Mouse (Mus musculus) intestine, embryonic 14.5 days (tissue): Measurements from ENCODE around the gene Rab17. TPM values are rescaled to one million over a fixed set of nuclear protein-coding genes. Genes with fewer than 3 reads are reported as not detected.
A peak's percentile ranks its signal among the peaks of the same experiment; 100 is the strongest.

Experiments used
- ATAC-seq: fragments of 200-750 bp; cut with Nextera tagmentation; replicated peaks from 2 replicates; pipeline ENCODE4 v1.8.0; 2017; ENCODE audit warnings: low read depth, moderate number of reproducible peaks, moderate TSS enrichment, moderate library complexity; ENCODE audit not compliant: low FRiP score, low TSS enrichment
- DNase-seq: peaks from one replicate; pipeline ENCODE4 v3.0.0-alpha.2; 2018; ENCODE audit warnings: low spot score
- H3K27ac ChIP-seq: fragments of 300-500 bp; sonication (generic); 2 replicates; pipeline ENCODE4 v1.5.1; 2014; ENCODE audit warnings: low read depth, mild to moderate bottlenecking, control low read depth
- H3K27me3 ChIP-seq: fragments of 300-500 bp; sonication (generic); replicated peaks from 2 replicates; pipeline ENCODE4 v1.6.1; 2014; ENCODE audit warnings: low read length, control low read depth; ENCODE audit not compliant: control insufficient read depth, insufficient read depth
- H3K36me3 ChIP-seq: fragments of 300-500 bp; sonication (generic); 2 replicates; pipeline ENCODE4 v1.6.1; 2014; ENCODE audit warnings: low read length, control low read depth; ENCODE audit not compliant: control insufficient read depth, insufficient read depth
- H3K4me1 ChIP-seq: fragments of 300-500 bp; sonication (generic); replicated peaks from 2 replicates; pipeline ENCODE4 v1.6.1; 2014; ENCODE audit warnings: low read length, control low read depth, mixed read lengths; ENCODE audit not compliant: control insufficient read depth, insufficient read depth
- H3K4me2 ChIP-seq: fragments of 300-500 bp; sonication (generic); 2 replicates; pipeline ENCODE4 v1.6.1; 2014; ENCODE audit warnings: low read length
- H3K4me3 ChIP-seq: fragments of 300-500 bp; sonication (generic); 2 replicates; pipeline ENCODE4 v1.5.1; 2014; ENCODE audit warnings: low read depth, low read length, control low read depth, mixed read lengths
- H3K9ac ChIP-seq: fragments of 300-500 bp; sonication (generic); 2 replicates; pipeline ENCODE4 v1.6.1; 2014; ENCODE audit warnings: mild to moderate bottlenecking, low read length
- H3K9me3 ChIP-seq: fragments of 300-500 bp; sonication (generic); 2 replicates; pipeline ENCODE4 v1.6.1; 2016; ENCODE audit warnings: low read length, control low read depth; ENCODE audit not compliant: control insufficient read depth
- WGBS: fragments of 180-500 bp; shearing (Covaris S2); extraction: QIAGEN DNeasy Blood & Tissue Kit; methylation state at CpG from one replicate; pipeline ENCODE4 v1.1.7; 2014; 5-methylcytosine and 5-hydroxymethylcytosine counted together
- polyA plus RNA-seq: library from polyadenylated mRNA; unstranded; fragments of >200 nt; fragmentation: Nextera tagmentation; extraction: Ambion mirVana; gene quantifications from 2 replicates; pipeline ENCODE4 v1.2.1, GENCODE M21; 2014

Rab17 gene
- polyA plus RNA-seq, 1 experiment from 2014 or later, result 22.8 TPM

- DNase-seq (peak; percentile 78), ATAC-seq (peak; percentile 52; the same call in 1 of the 2 replicates)
- peak overlapping the region; percentile 71 for H3K9ac ChIP-seq
- peak overlapping the region; percentile 98 for H3K4me2 ChIP-seq
- H3K4me1 ChIP-seq, result peaks cover 9% of the 10 kb centered on the region; the same call in 1 of the 2 replicates
- no peaks in the 10 kb centered on the region for H3K27me3 ChIP-seq
- no peaks in the 10 kb centered on the region for H3K36me3 ChIP-seq
- 2% methylated on average over 41 of the region's 41 CpGs for WGBS
- no peak overlapping the region for H3K27ac ChIP-seq
- H3K9me3 ChIP-seq, result peaks cover 4% of the 10 kb centered on the region; the same call in 1 of the 2 replicates
- H3K4me3 ChIP-seq, result peak overlapping the region; percentile 60
These were observed 29.6 kb upstream of the Rab17 start for GRCm38 (mm10) chr1:90998891-90999611.

GRCm38 (mm10) chr1:90998268-90998890 is 28.9 kb upstream of the Rab17 start, which contains the start of gene Lrrfip1:
Gene Lrrfip1 (plus strand): TSS chr1:90998737.
- no peak within 1 kb of the TSS for H3K27ac ChIP-seq
- peak within 1 kb of the TSS; percentile 60 for H3K4me3 ChIP-seq
- DNase-seq, result peak; percentile 79
- ATAC-seq, result peak; percentile 85
- no peaks in the 10 kb centered on the region for H3K27me3 ChIP-seq
- H3K9ac ChIP-seq, result peak within 1 kb of the TSS; percentile 71
- no peaks in the 10 kb centered on the region for H3K36me3 ChIP-seq
- WGBS, result 2% methylated on average over 58 of the region's 59 CpGs
- peak within 1 kb of the TSS; percentile 98 for H3K4me2 ChIP-seq
- peaks cover 4% of the 10 kb centered on the region; the same call in 1 of the 2 replicates for H3K9me3 ChIP-seq
- peaks cover 9% of the 10 kb centered on the region; the same call in 1 of the 2 replicates for H3K4me1 ChIP-seq

GRCm38 (mm10) chr1:90997641-90998040 is 28.2 kb upstream of the Rab17 start:
- Histone ChIP-seq H3K4me1 (peaks cover 9% of the 10 kb centered on the region; the same call in 1 of the 2 replicates), H3K36me3 (no peaks in the 10 kb centered on the region), H3K4me2 (peak overlapping the region; percentile 98), H3K4me3 (no peak overlapping the region), H3K27ac (no peak overlapping the region), H3K9me3 (peaks cover 4% of the 10 kb centered on the region; the same call in 1 of the 2 replicates), H3K9ac (no peak overlapping the region), H3K27me3 (no peaks in the 10 kb centered on the region)
- ATAC-seq, result no peak
- 84% methylated on average over 5 of the region's 5 CpGs for WGBS
- no peak for DNase-seq

DNA sequence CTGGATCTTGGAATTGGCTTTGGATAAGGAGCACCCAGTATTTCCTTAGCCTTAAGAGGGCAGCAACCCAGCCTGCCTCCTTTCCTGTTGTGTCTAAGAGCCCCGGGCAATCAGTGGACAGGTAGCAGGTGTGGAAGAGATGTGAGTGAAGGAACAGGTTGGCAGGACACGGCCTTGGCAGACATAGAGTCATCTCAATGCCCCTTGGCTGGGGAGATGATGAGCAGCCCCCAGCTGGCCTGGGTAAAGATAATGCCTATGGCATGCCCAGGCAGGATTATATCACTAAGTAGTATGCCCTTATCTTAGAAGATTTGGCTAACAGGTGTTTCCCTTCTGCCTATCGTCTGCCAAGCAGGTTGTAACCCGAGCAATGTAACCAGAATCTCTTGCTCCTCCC is 27.7 kb upstream of the Rab17 start:
- WGBS, result 56% methylated on average over 4 of the region's 4 CpGs
- Histone ChIP-seq H3K27me3 (no peaks in the 10 kb centered on the region), H3K4me3 (no peak overlapping the region), H3K4me1 (peaks cover 9% of the 10 kb centered on the region; the same call in 1 of the 2 replicates), H3K9ac (no peak overlapping the region), H3K27ac (no peak overlapping the region), H3K36me3 (no peaks in the 10 kb centered on the region), H3K9me3 (peaks cover 4% of the 10 kb centered on the region; the same call in 1 of the 2 replicates), H3K4me2 (no peak overlapping the region)
- ATAC-seq (no peak), DNase-seq (no peak)

GRCm38 (mm10) chr1:90995916-90996315 is 26.5 kb upstream of the Rab17 start:
- WGBS, result 96% methylated on average over 1 of the region's 1 CpGs
- Histone ChIP-seq H3K27ac (no peak overlapping the region), H3K9ac (no peak overlapping the region), H3K4me2 (no peak overlapping the region), H3K36me3 (no peaks in the 10 kb centered on the region), H3K27me3 (no peaks in the 10 kb centered on the region), H3K4me1 (peaks cover 9% of the 10 kb centered on the region; the same call in 1 of the 2 replicates), H3K4me3 (no peak overlapping the region), H3K9me3 (peaks cover 4% of the 10 kb centered on the region; the same call in 1 of the 2 replicates)
- ATAC-seq (no peak), DNase-seq (no peak)

DNA sequence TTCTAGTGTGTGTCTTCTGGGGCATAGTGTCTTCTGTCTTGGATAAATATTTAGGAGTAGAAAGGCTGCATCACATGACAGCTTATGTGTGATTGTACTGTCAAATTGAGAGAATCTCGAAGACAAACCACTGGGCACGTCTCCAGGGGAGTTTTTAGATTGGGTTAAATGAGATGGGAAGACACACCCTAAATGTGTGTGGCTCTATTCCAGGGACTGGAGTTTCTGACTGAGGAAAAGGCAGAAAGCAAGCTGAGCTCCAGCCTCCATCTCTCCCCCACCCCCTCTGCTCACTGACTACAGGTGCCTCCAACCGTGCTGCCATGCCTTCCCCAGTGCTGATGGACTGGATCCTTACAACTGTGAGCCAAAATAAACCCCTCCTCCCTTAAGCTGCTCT is 11.9 kb upstream of the Rab17 start:
- no peak overlapping the region for H3K4me2 ChIP-seq
- H3K4me1 ChIP-seq, result 0 out of 2 replicates have a peak, but pooled peaks cover 4% of the 10 kb centered on the region
- DNase-seq, result no peak
- H3K4me3 ChIP-seq, result no peak overlapping the region
- 65% methylated on average over 3 of the region's 3 CpGs for WGBS
- no peaks in the 10 kb centered on the region for H3K36me3 ChIP-seq
- no peak overlapping the region for H3K9ac ChIP-seq
- no peaks in the 10 kb centered on the region for H3K9me3 ChIP-seq
- no peak for ATAC-seq
- H3K27me3 ChIP-seq, result no peaks in the 10 kb centered on the region
- H3K27ac ChIP-seq, result no peak overlapping the region

DNA sequence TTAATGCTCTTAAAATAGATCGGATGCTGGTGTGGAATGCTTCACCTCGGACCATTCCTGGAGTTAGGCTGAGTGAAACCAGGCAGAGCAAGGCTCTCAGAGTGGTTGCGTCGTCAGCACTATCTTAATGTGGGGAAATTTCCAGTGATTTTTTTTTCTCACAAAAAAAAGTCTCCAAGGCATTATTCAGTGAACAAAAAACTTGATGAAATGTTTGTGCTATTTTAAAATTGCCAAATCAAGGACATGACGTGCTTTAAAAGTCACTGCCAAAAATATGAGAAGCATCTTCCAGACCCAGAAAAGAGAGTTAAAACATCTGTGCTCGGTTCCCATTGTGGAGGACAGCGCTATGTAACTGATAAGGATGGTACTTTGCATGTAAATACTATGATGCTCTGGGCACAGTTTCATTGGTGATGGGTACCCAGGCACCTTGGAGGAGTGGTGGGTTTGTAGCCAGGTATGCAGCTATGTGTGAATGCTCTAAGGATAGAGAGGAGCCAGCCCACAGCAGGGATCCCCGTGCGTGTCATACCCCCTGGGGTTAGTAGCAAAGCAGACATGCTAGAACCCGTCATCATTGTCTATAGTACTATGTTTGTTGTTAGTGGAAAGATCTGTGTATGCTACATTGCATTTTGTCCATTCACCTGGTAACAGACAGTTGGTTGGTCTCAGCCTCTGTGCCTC is 11.3 kb upstream of the Rab17 start:
- WGBS, result 54% methylated on average over 10 of the region's 10 CpGs
- Histone ChIP-seq H3K4me2 (no peak overlapping the region), H3K4me3 (no peak overlapping the region), H3K36me3 (no peaks in the 10 kb centered on the region), H3K27ac (no peak overlapping the region), H3K9me3 (no peaks in the 10 kb centered on the region), H3K4me1 (0 out of 2 replicates have a peak, but pooled peaks cover 4% of the 10 kb centered on the region), H3K9ac (no peak overlapping the region), H3K27me3 (no peaks in the 10 kb centered on the region)
- DNase-seq (no peak), ATAC-seq (0 out of 2 replicates have a peak, but pooled peaks have one; percentile 50)

- WGBS, result 86% methylated on average over 4 of the region's 4 CpGs
- Histone ChIP-seq H3K4me1 (peaks cover 16% of the 10 kb centered on the region; the same call in 1 of the 2 replicates), H3K9me3 (no peaks in the 10 kb centered on the region), H3K4me2 (no peak overlapping the region), H3K27ac (no peak overlapping the region), H3K9ac (no peak overlapping the region), H3K4me3 (no peak overlapping the region), H3K36me3 (no peaks in the 10 kb centered on the region), H3K27me3 (no peaks in the 10 kb centered on the region)
- ATAC-seq, result no peak
- DNase-seq, result no peak
These were observed 6.5 kb upstream of the Rab17 start for GRCm38 (mm10) chr1:90975960-90976359.
